Comparison of ENCODE assay signal across 10 mouse cellular contexts in the genomic region with DNA sequence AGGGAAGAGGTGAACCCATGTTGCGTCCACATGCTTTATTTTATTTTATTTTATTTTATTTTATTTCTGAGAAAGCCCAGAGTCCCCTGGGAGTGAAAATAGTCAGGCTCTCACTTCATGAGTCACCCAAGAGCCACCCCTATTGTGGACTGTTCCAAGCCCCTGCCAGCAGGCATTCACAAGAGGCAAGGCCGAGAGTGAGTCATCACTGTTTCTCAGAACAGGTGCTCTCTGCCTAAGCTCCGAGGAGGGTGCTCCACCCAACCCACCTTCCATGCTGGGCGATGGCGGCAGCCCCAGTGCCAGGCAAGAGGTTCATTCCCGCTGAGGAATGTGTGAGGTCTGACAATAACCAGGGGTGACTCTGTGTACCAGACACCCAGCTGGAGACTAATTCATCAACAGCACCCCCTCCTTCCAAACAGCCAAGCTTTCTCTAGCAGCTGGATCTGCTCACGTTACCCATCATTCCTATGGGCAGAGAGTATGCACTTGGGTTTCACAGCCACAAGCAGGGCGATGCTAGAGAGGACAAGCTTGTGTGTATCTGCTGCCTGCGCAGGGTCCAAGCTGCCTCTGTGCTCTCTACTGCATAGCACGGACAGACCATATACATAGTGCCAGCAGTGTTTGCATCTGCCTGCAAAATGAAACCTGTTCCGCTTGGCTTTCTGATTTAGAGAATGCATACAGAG.
DNase-seq lines count a peak whose midpoint lies in the region; ATAC-seq and TF ChIP-seq lines count a peak whose summit lies in the region.
"Had no signal": no experiment of that assay in that cellular context is flagged by ENCODE, and none has a peak within 500 bp of the region (broad histone marks: within the 10 kb centered on the region; RNA-seq: fewer than 3 reads in every experiment).

No protein-coding gene starts in this region.

- no peak overlapping the region for H3K27ac ChIP-seq in heart, postnatal 0 days (ENCODE audit: low read depth)
- H3K27ac ChIP-seq in lung, embryonic 15.5 days: no peak overlapping the region
- no peak overlapping the region for H3K27ac ChIP-seq in hindbrain, embryonic 16.5 days (ENCODE audit: low read depth, low read length)
- H3K27ac ChIP-seq in midbrain, embryonic 13.5 days: no peak overlapping the region
- H3K27ac ChIP-seq in liver, postnatal 0 days (ENCODE audit: low read depth): no peak overlapping the region
- H3K27ac ChIP-seq: midbrain, embryonic 12.5 days had no signal

- no peaks in the 10 kb centered on the region for H3K27me3 ChIP-seq in heart, postnatal 0 days (ENCODE audit: control insufficient read depth, insufficient read depth, low read length)
- peaks cover 10% of the 10 kb centered on the region; the same call in 1 of the 2 replicates for H3K27me3 ChIP-seq in E14TG2a.4 (ENCODE audit: insufficient read depth, low read length)
- H3K27me3 ChIP-seq in lung, embryonic 15.5 days: no peaks in the 10 kb centered on the region
- H3K27me3 ChIP-seq in hindbrain, embryonic 16.5 days (replicated peaks; ENCODE audit: control insufficient read depth, insufficient read depth, low read length): no peaks in the 10 kb centered on the region
- no peaks in the 10 kb centered on the region for H3K27me3 ChIP-seq in midbrain, embryonic 13.5 days
- H3K27me3 ChIP-seq in liver, postnatal 0 days (ENCODE audit: insufficient read depth, low read length): no peaks in the 10 kb centered on the region

- TF ChIP-seq EP300 in heart, postnatal 0 days (IDR thresholded peaks at IDR 0.05; ENCODE audit: low read depth): no peak
- no peak for TF ChIP-seq EP300 in liver, postnatal 0 days (IDR thresholded peaks at IDR 0.05; ENCODE audit: low read depth)

- intact Hi-C loops in heart, postnatal 14 days (cut with DNase I): no loop called here

- no peak overlapping the region for H3K4me3 ChIP-seq in heart, postnatal 0 days (ENCODE audit: low read depth, low read length)
- H3K4me3 ChIP-seq in E14TG2a.4 (replicated peaks; ENCODE audit: low read length): peak overlapping the region; percentile 48
- no peak overlapping the region for H3K4me3 ChIP-seq in lung, embryonic 15.5 days
- H3K4me3 ChIP-seq in hindbrain, embryonic 16.5 days (ENCODE audit: low read length): no peak overlapping the region
- no peak overlapping the region for H3K4me3 ChIP-seq in midbrain, embryonic 13.5 days (replicated peaks)
- no peak overlapping the region for H3K4me3 ChIP-seq in liver, postnatal 0 days (ENCODE audit: low read depth, low read length)
- H3K4me3 ChIP-seq: midbrain, embryonic 12.5 days had no signal

- ATAC-seq in heart, postnatal 0 days (ENCODE audit: insufficient read depth, low read depth): peak; percentile 33; the same call in 1 of the 2 replicates
- ATAC-seq in lung, embryonic 15.5 days (ENCODE audit: borderline replicate concordance, extremely low read depth, low FRiP score, low TSS enrichment): peak; percentile 56; the same call in 1 of the 2 replicates
- no peak for ATAC-seq in hindbrain, embryonic 16.5 days
- no peak for ATAC-seq in midbrain, embryonic 13.5 days
- ATAC-seq in liver, postnatal 0 days: no peak

- no peak for TF ChIP-seq CTCF in heart, postnatal 0 days (IDR thresholded peaks at IDR 0.05; ENCODE audit: low read depth)
- TF ChIP-seq CTCF in E14TG2a.4 (conservative IDR thresholded peaks at IDR 0.05; ENCODE audit: low read length): no peak
- no peak for TF ChIP-seq CTCF in liver, postnatal 0 days (IDR thresholded peaks at IDR 0.05; ENCODE audit: low read depth)

- H3K4me1 ChIP-seq in heart, postnatal 0 days (ENCODE audit: control insufficient read depth, insufficient read depth): 0 out of 2 replicates have a peak, but pooled peaks cover 7% of the 10 kb centered on the region
- H3K4me1 ChIP-seq in E14TG2a.4 (replicated peaks; ENCODE audit: low read depth, low read length): peaks cover 27% of the 10 kb centered on the region
- H3K4me1 ChIP-seq in lung, embryonic 15.5 days: peaks cover 23% of the 10 kb centered on the region
- H3K4me1 ChIP-seq in hindbrain, embryonic 16.5 days (ENCODE audit: control insufficient read depth, insufficient read depth, low read depth, low read length): no peaks in the 10 kb centered on the region
- 0 out of 2 replicates have a peak, but pooled peaks cover 3% of the 10 kb centered on the region for H3K4me1 ChIP-seq in midbrain, embryonic 13.5 days (replicated peaks)
- peaks cover 4% of the 10 kb centered on the region; the same call in 1 of the 2 replicates for H3K4me1 ChIP-seq in liver, postnatal 0 days (ENCODE audit: insufficient read depth)
- H3K4me1 ChIP-seq: midbrain, embryonic 12.5 days had no signal

- no peak overlapping the region for H3K4me2 ChIP-seq in heart, postnatal 0 days (ENCODE audit: low read depth, low read length)
- no peak overlapping the region for H3K4me2 ChIP-seq in lung, embryonic 15.5 days
- no peak overlapping the region for H3K4me2 ChIP-seq in hindbrain, embryonic 16.5 days (ENCODE audit: low read length)
- H3K4me2 ChIP-seq in midbrain, embryonic 13.5 days (replicated peaks): no peak overlapping the region
- no peak overlapping the region for H3K4me2 ChIP-seq in liver, postnatal 0 days (ENCODE audit: low read depth, low read length)
- H3K4me2 ChIP-seq: midbrain, embryonic 12.5 days had no signal

- H3K36me3 ChIP-seq in heart, postnatal 0 days (replicated peaks; ENCODE audit: control insufficient read depth, insufficient read depth, low read length): no peaks in the 10 kb centered on the region
- no peaks in the 10 kb centered on the region for H3K36me3 ChIP-seq in E14TG2a.4 (ENCODE audit: insufficient read depth, low read length)
- no peaks in the 10 kb centered on the region for H3K36me3 ChIP-seq in lung, embryonic 15.5 days
- H3K36me3 ChIP-seq in hindbrain, embryonic 16.5 days (ENCODE audit: control insufficient read depth, insufficient read depth, low read length): no peaks in the 10 kb centered on the region
- H3K36me3 ChIP-seq in midbrain, embryonic 13.5 days: no peaks in the 10 kb centered on the region
- no peaks in the 10 kb centered on the region for H3K36me3 ChIP-seq in liver, postnatal 0 days (replicated peaks; ENCODE audit: insufficient read depth, low read length)
- H3K36me3 ChIP-seq: midbrain, embryonic 12.5 days had no signal

- no peak overlapping the region for H3K9ac ChIP-seq in heart, postnatal 0 days (replicated peaks; ENCODE audit: low read depth, low read length)
- H3K9ac ChIP-seq in lung, embryonic 15.5 days: no peak overlapping the region
- no peak overlapping the region for H3K9ac ChIP-seq in hindbrain, embryonic 16.5 days (ENCODE audit: low read depth, low read length)
- no peak overlapping the region for H3K9ac ChIP-seq in midbrain, embryonic 13.5 days (replicated peaks)
- H3K9ac ChIP-seq in liver, postnatal 0 days (replicated peaks): no peak overlapping the region
- H3K9ac ChIP-seq: midbrain, embryonic 12.5 days had no signal

- WGBS in heart, postnatal 0 days: 56% methylated on average over 11 of the region's 11 CpGs
- 46% methylated on average over 11 of the region's 11 CpGs for WGBS in lung, embryonic 15.5 days
- 75% methylated on average over 11 of the region's 11 CpGs for WGBS in hindbrain, embryonic 16.5 days
- 83% methylated on average over 11 of the region's 11 CpGs for WGBS in midbrain, embryonic 13.5 days
- 72% methylated on average over 11 of the region's 11 CpGs for WGBS in liver, postnatal 0 days (ENCODE audit: insufficient replicate concordance)

- H3K9me3 ChIP-seq in heart, postnatal 0 days (replicated peaks; ENCODE audit: control insufficient read depth, low read length): no peaks in the 10 kb centered on the region
- H3K9me3 ChIP-seq in E14TG2a.4 (ENCODE audit: low read length): peaks cover 8% of the 10 kb centered on the region
- H3K9me3 ChIP-seq in lung, embryonic 15.5 days: no peaks in the 10 kb centered on the region
- no peaks in the 10 kb centered on the region for H3K9me3 ChIP-seq in hindbrain, embryonic 16.5 days (ENCODE audit: control insufficient read depth, low read length)
- H3K9me3 ChIP-seq in midbrain, embryonic 13.5 days: no peaks in the 10 kb centered on the region
- no peaks in the 10 kb centered on the region for H3K9me3 ChIP-seq in liver, postnatal 0 days (ENCODE audit: low read length)

- no peak for DNase-seq in heart, postnatal 0 days (ENCODE audit: low spot score)
- no peak for DNase-seq in heart, postnatal 14 days
- peak; percentile 54 for DNase-seq in adipocyte (ENCODE audit: low spot score)
- DNase-seq in liver, postnatal 0 days: no peak
- DNase-seq: kidney, postnatal 4 days had no signal

Comparison
In these comparisons a context has a peak if more than half of its experiments do, and no peak if none do; other contexts are left out.
1. ATAC-seq: peak in heart, postnatal 0 days (single experiment) and lung, embryonic 15.5 days (single experiment); none in hindbrain, embryonic 16.5 days (single experiment), midbrain, embryonic 13.5 days (single experiment) and liver, postnatal 0 days (single experiment).